Mouse (Mus musculus) MEL (cell line): ENCODE measurements around the gene Lsmem1. TPM values are rescaled to one million over a fixed set of nuclear protein-coding genes. Genes with fewer than 3 reads are reported as not detected.

ENCODE experiments used
- DNase-seq: peaks from one replicate; pipeline ENCODE4 v3.0.0; 2011; ENCODE audit warnings: low read depth, low spot score
- H3K27ac ChIP-seq: 2 replicates; pipeline ENCODE4 v1.5.1; 2012; ENCODE audit warnings: low read depth, mild to moderate bottlenecking, control low read depth, low read length, moderate library complexity; ENCODE audit not compliant: control insufficient read depth
- H3K27me3 ChIP-seq, 2 experiments: fragments of 150-350 bp in 1 of 2; sonication (generic) in 1 of 2; 2 replicates each; pipeline ENCODE4 v1.6.1; 2012; ENCODE audit warnings: low read length in 2 of 2, mild to moderate bottlenecking in 2 of 2, improper control_type of control experiment in 1 of 2, moderate library complexity in 1 of 2; ENCODE audit not compliant: insufficient read depth in 2 of 2, control insufficient read depth in 1 of 2
- H3K36me3 ChIP-seq, 2 experiments: 2 replicates each; pipeline ENCODE4 v1.6.1; 2012 to 2014; ENCODE audit warnings: low read length in 2 of 2, improper control_type of control experiment in 1 of 2, inconsistent platforms in 1 of 2, mild to moderate bottlenecking in 1 of 2; ENCODE audit not compliant: insufficient read depth in 2 of 2, control insufficient read depth in 1 of 2
- H3K4me1 ChIP-seq, 2 experiments: fragments of 150-350 bp in 1 of 2; sonication (generic) in 1 of 2; 2 replicates each; pipeline ENCODE4 v1.6.1; 2012; ENCODE audit warnings: low read length in 2 of 2, improper control_type of control experiment in 1 of 2, mild to moderate bottlenecking in 1 of 2; ENCODE audit not compliant: insufficient read depth in 2 of 2, control insufficient read depth in 1 of 2
- H3K4me3 ChIP-seq, 2 experiments: fragments of 150-350 bp in 1 of 2; sonication (generic) in 1 of 2; 2 replicates each; pipeline ENCODE4 v1.5.1; 2012; ENCODE audit warnings: low read depth in 2 of 2, low read length in 2 of 2, mild to moderate bottlenecking in 2 of 2, moderate library complexity in 2 of 2, control low read depth in 1 of 2, improper control_type of control experiment in 1 of 2; ENCODE audit not compliant: control insufficient read depth in 1 of 2, insufficient read depth in 1 of 2
- H3K79me2 ChIP-seq: 2 replicates; pipeline ENCODE4 v1.6.1; 2012; ENCODE audit warnings: mild to moderate bottlenecking, low read length, moderate library complexity; ENCODE audit not compliant: control insufficient read depth, poor library complexity, insufficient read depth
- H3K9ac ChIP-seq: 2 replicates; pipeline ENCODE4 v1.6.1; 2012; ENCODE audit warnings: low read depth, mild to moderate bottlenecking, control low read depth, low read length, moderate library complexity; ENCODE audit not compliant: control insufficient read depth, poor library complexity, severe bottlenecking
- H3K9me3 ChIP-seq: fragments of 150-350 bp; sonication (generic); replicated peaks from 2 replicates; pipeline ENCODE4 v1.6.1; 2012; ENCODE audit warnings: mild to moderate bottlenecking, low read length, improper control_type of control experiment, moderate library complexity; ENCODE audit not compliant: insufficient read depth
- BHLHE40 ChIP-seq: IDR thresholded peaks from 2 replicates; pipeline ENCODE4 v1.6.1; 2012; ENCODE audit warnings: low read depth, mild to moderate bottlenecking, inconsistent platforms, low read length, improper control_type of control experiment, borderline replicate concordance
- CHD2 ChIP-seq: IDR thresholded peaks from 2 replicates; pipeline ENCODE4 v1.6.1; 2011; ENCODE audit warnings: low read length, improper control_type of control experiment
- E2F4 ChIP-seq: IDR thresholded peaks from 2 replicates; pipeline ENCODE4 v1.6.1; 2011; ENCODE audit warnings: low read depth, low read length, improper control_type of control experiment, borderline replicate concordance
- ELF1 ChIP-seq: IDR thresholded peaks from 2 replicates; pipeline ENCODE4 v1.6.1; 2014; ENCODE audit warnings: low read depth, mild to moderate bottlenecking, inconsistent platforms, low read length, improper control_type of control experiment, moderate library complexity
- EP300 ChIP-seq, 2 experiments: IDR thresholded peaks; 2 replicates each; pipeline ENCODE4 v1.6.1; 2011; ENCODE audit warnings: improper control_type of control experiment in 2 of 2, low read length in 2 of 2, low read depth in 1 of 2, mild to moderate bottlenecking in 1 of 2
- GABPA ChIP-seq: IDR thresholded peaks from 2 replicates; pipeline ENCODE4 v1.6.1; 2012; ENCODE audit warnings: low read depth, mild to moderate bottlenecking, inconsistent platforms, low read length, improper control_type of control experiment, moderate library complexity
- KAT2A ChIP-seq: conservative IDR thresholded peaks from 2 replicates; pipeline ENCODE4 v1.6.1; 2012; ENCODE audit warnings: low read depth, low read length, improper control_type of control experiment, inconsistent platforms
- MAFK ChIP-seq: IDR thresholded peaks from 2 replicates; pipeline ENCODE4 v1.6.1; 2011; ENCODE audit warnings: low read depth, mild to moderate bottlenecking, low read length, improper control_type of control experiment, borderline replicate concordance
- MAX ChIP-seq: IDR thresholded peaks from 2 replicates; pipeline ENCODE4 v1.6.1; 2011; ENCODE audit warnings: low read length, improper control_type of control experiment
- MAZ ChIP-seq: IDR thresholded peaks from 2 replicates; pipeline ENCODE4 v1.6.1; 2012; ENCODE audit warnings: low read depth, mild to moderate bottlenecking, inconsistent platforms, low read length, improper control_type of control experiment
- MEF2A ChIP-seq: IDR thresholded peaks from 2 replicates; pipeline ENCODE4 v1.6.1; 2014; ENCODE audit warnings: low read depth, mild to moderate bottlenecking, inconsistent platforms, low read length, improper control_type of control experiment; ENCODE audit not compliant: poor library complexity, insufficient replicate concordance, severe bottlenecking; ENCODE audit errors: extremely low read depth
- MXI1 ChIP-seq: IDR thresholded peaks from 2 replicates; pipeline ENCODE4 v1.6.1; 2011; ENCODE audit warnings: mild to moderate bottlenecking, low read depth, low read length, improper control_type of control experiment
- MYB ChIP-seq: IDR thresholded peaks from 2 replicates; pipeline ENCODE4 v1.6.1; 2011; ENCODE audit warnings: mild to moderate bottlenecking, low read depth, low read length, improper control_type of control experiment
- MYC ChIP-seq: IDR thresholded peaks from 2 replicates; pipeline ENCODE4 v1.6.1; 2011; ENCODE audit warnings: low read depth, mild to moderate bottlenecking, low read length, improper control_type of control experiment, moderate library complexity
- NRF1 ChIP-seq: IDR thresholded peaks from 2 replicates; pipeline ENCODE4 v1.6.1; 2014; ENCODE audit warnings: low read depth, mild to moderate bottlenecking, inconsistent platforms, low read length, improper control_type of control experiment, moderate library complexity; ENCODE audit not compliant: poor library complexity, insufficient read depth, severe bottlenecking
- POLR2AphosphoS2 ChIP-seq: IDR thresholded peaks from 2 replicates; pipeline ENCODE4 v1.6.1; 2011; ENCODE audit warnings: low read length, improper control_type of control experiment
- POLR2AphosphoS5 ChIP-seq: IDR thresholded peaks from 2 replicates; pipeline ENCODE4 v1.6.1; 2012; ENCODE audit warnings: low read depth, borderline replicate concordance, mild to moderate bottlenecking, inconsistent platforms, low read length, moderate library complexity, mixed read lengths
- SMC3 ChIP-seq: IDR thresholded peaks from 2 replicates; pipeline ENCODE4 v1.6.1; 2011; ENCODE audit warnings: low read depth, low read length, improper control_type of control experiment
- TBP ChIP-seq: IDR thresholded peaks from 2 replicates; pipeline ENCODE4 v1.8.0; 2011; ENCODE audit warnings: low read depth, low read length, improper control_type of control experiment
- TCF12 ChIP-seq: IDR thresholded peaks from 2 replicates; pipeline ENCODE4 v1.6.1; 2014; ENCODE audit warnings: low read depth, mild to moderate bottlenecking, inconsistent platforms, low read length, improper control_type of control experiment, moderate library complexity
- UBTF ChIP-seq: IDR thresholded peaks from 2 replicates; pipeline ENCODE4 v1.6.1; 2012; ENCODE audit warnings: low read depth, mild to moderate bottlenecking, inconsistent platforms, low read length, improper control_type of control experiment, moderate library complexity, borderline replicate concordance; ENCODE audit not compliant: insufficient read depth
- ZC3H11A ChIP-seq: IDR thresholded peaks from 2 replicates; pipeline ENCODE4 v1.6.1; 2012; ENCODE audit warnings: low read depth, mild to moderate bottlenecking, inconsistent platforms, low read length, improper control_type of control experiment
- ZNF384 ChIP-seq: IDR thresholded peaks from 2 replicates; pipeline ENCODE4 v1.6.1; 2012; ENCODE audit warnings: low read depth, mild to moderate bottlenecking, inconsistent platforms, low read length, improper control_type of control experiment
- polyA plus RNA-seq, 2 experiments: library from polyadenylated mRNA; stranded (reverse) in 1 of 2; unstranded in 1 of 2; fragments of >175 nt in 1 of 2; fragments of >200 nt in 1 of 2; gene quantifications; 2 replicates each; pipeline versions ENCODE4 v1.2.1 to v1.2.4; 2012; ENCODE audit warnings: low replicate concordance in 2 of 2, low read depth in 1 of 2; ENCODE audit not compliant: insufficient read length in 2 of 2, insufficient read depth in 1 of 2, missing spikeins in 1 of 2
- total RNA-seq: library from RNA; depleted of rRNA; stranded (reverse); fragments of 300-350 nt; gene quantifications from 2 replicates; pipeline ENCODE4 v1.2.3, GENCODE M21; 2012

Lsmem1 gene
- total and polyA plus RNA-seq, 3 experiments, result 0.14 TPM; not detected in 2

- H3K27ac ChIP-seq, result no peak within 1 kb of the TSS
- no peaks in the 10 kb centered on the region for H3K9me3 ChIP-seq
- H3K79me2 ChIP-seq, result no peaks in the 10 kb centered on the region
- H3K4me1 ChIP-seq, result no peaks in the 10 kb centered on the region
- DNase-seq, result no peak
- H3K27me3 ChIP-seq, result no peaks in the 10 kb centered on the region; a peak in 1 of 4 replicates
- H3K9ac ChIP-seq, result no peak within 1 kb of the TSS
- no peaks in the 10 kb centered on the region for H3K36me3 ChIP-seq
- TF ChIP-seq ZNF384 (no peak), NRF1 (no peak), BHLHE40 (no peak), EP300 (IDR thresholded peaks at IDR 0.05; ENCODE audit: low read depth in 1 of 2, low read length in 2 of 2) (no peak), TBP (no peak), MAX (no peak), TCF12 (no peak), GABPA (no peak)
- H3K4me3 ChIP-seq, result no peak within 1 kb of the TSS
Observed at GRCm38 (mm10) chr12:40133573-40134271, 65.6 kb downstream of the Lsmem1 start, which contains the start of gene Scin. TSS of gene Scin (minus strand) at chr12:40134228.

GRCm38 (mm10) chr12:40133194-40133572 lies 66.1 kb downstream of the Lsmem1 start:
- no peaks in the 10 kb centered on the region for H3K79me2 ChIP-seq
- H3K36me3 ChIP-seq, result no peaks in the 10 kb centered on the region
- H3K9ac ChIP-seq, result no peak overlapping the region
- no peak overlapping the region for H3K4me3 ChIP-seq
- TF ChIP-seq KAT2A (no peak), ZNF384 (no peak), CHD2 (no peak), ZC3H11A (no peak), SMC3 (no peak), POLR2AphosphoS2 (no peak), MXI1 (no peak), POLR2AphosphoS5 (no peak), MYB (no peak), MAZ (no peak), MYC (no peak), MEF2A (no peak), MAFK (no peak), ELF1 (no peak), UBTF (no peak), NRF1 (no peak), E2F4 (no peak)
- no peaks in the 10 kb centered on the region for H3K9me3 ChIP-seq
- no peaks in the 10 kb centered on the region; a peak in 1 of 4 replicates for H3K27me3 ChIP-seq
- H3K27ac ChIP-seq, result no peak overlapping the region
- no peak for DNase-seq
- no peaks in the 10 kb centered on the region for H3K4me1 ChIP-seq
